Mouse (Mus musculus): ENCODE measurements around the gene Mthfr. TPM values are rescaled to one million over a fixed set of nuclear protein-coding genes. Genes with fewer than 3 reads are reported as not detected.

The Mthfr gene
- polyA plus RNA-seq, 1 experiment: 31.8 TPM

GRCm38 (mm10) chr4:148098666-148099065 is 59.8 kb downstream of the Mthfr start:
- Histone ChIP-seq H3K36me3 (ENCODE audit: control insufficient read depth, insufficient read depth) (no peaks in the 10 kb centered on the region), H3K4me2 (ENCODE audit: low read depth) (no peak overlapping the region)

GRCm38 (mm10) chr4:148101801-148102527 is 63.1 kb downstream of the Mthfr start:
- peaks cover 36% of the 10 kb centered on the region for H3K27me3 ChIP-seq (ENCODE audit: control insufficient read depth, insufficient read depth, insufficient read length)
- TF ChIP-seq MYOD1 (IDR thresholded peaks at IDR 0.05; ENCODE audit: control insufficient read depth in 1 of 3, insufficient read length in 2 of 3, low read depth in 2 of 3) (peak in 2 of 3 experiments; percentile 50 to 56), USF1 (IDR thresholded peaks at IDR 0.05; ENCODE audit: low read depth) (no peak), CEBPB (IDR thresholded peaks at IDR 0.05; ENCODE audit: insufficient read depth, poor library complexity, severe bottlenecking) (no peak), TCF12 (IDR thresholded peaks at IDR 0.05; ENCODE audit: insufficient read depth, poor library complexity, severe bottlenecking) (no peak), MAX (IDR thresholded peaks at IDR 0.05; ENCODE audit: low read depth) (no peak), TCF3 (IDR thresholded peaks at IDR 0.05; ENCODE audit: insufficient read length, low read depth) (no peak), MYOG (IDR thresholded peaks at IDR 0.05; ENCODE audit: control insufficient read depth in 1 of 3, insufficient read depth in 1 of 3, insufficient read length in 2 of 3, low read depth in 2 of 3) (peak in 2 of 3 experiments; percentile 22 to 70)
- no peaks in the 10 kb centered on the region for H3K79me2 ChIP-seq (ENCODE audit: control insufficient read depth, insufficient read depth)
- H3K4me3 ChIP-seq: no peak overlapping the region
- no peak overlapping the region for H3ac ChIP-seq (ENCODE audit: control insufficient read depth, insufficient read length)
- H3K36me3 ChIP-seq (ENCODE audit: control insufficient read depth, insufficient read depth): no peaks in the 10 kb centered on the region
- no peak overlapping the region for H3K4me2 ChIP-seq (ENCODE audit: low read depth)

More at GRCm38 (mm10) chr4:148098666-148099065, 59.8 kb downstream of the Mthfr start:
- no peaks in the 10 kb centered on the region for H3K79me2 ChIP-seq (ENCODE audit: control insufficient read depth, insufficient read depth)
- peaks cover 41% of the 10 kb centered on the region for H3K27me3 ChIP-seq (ENCODE audit: control insufficient read depth, insufficient read depth, insufficient read length)
- no peak overlapping the region for H3K4me3 ChIP-seq
- no peak for TF ChIP-seq E2F4 (IDR thresholded peaks at IDR 0.05; ENCODE audit: insufficient read depth)
- no peak for TF ChIP-seq MYOG (IDR thresholded peaks at IDR 0.05; ENCODE audit: control insufficient read depth in 1 of 3, insufficient read depth in 1 of 3, insufficient read length in 2 of 3, low read depth in 2 of 3)
- TF ChIP-seq SRF (IDR thresholded peaks at IDR 0.05; ENCODE audit: control insufficient read depth, insufficient read length, low read depth): no peak
- TF ChIP-seq MAX (IDR thresholded peaks at IDR 0.05; ENCODE audit: low read depth): no peak
- no peak for TF ChIP-seq CEBPB (IDR thresholded peaks at IDR 0.05; ENCODE audit: insufficient read depth, poor library complexity, severe bottlenecking)
- TF ChIP-seq POLR2AphosphoS2 (IDR thresholded peaks at IDR 0.05; ENCODE audit: insufficient read length, low read depth): no peak
- TF ChIP-seq REST (IDR thresholded peaks at IDR 0.05; ENCODE audit: insufficient read depth, insufficient read length): no peak
- TF ChIP-seq POLR2A (IDR thresholded peaks at IDR 0.05; ENCODE audit: insufficient read length, low read depth): no peak
- TF ChIP-seq MYOD1 (IDR thresholded peaks at IDR 0.05; ENCODE audit: control insufficient read depth in 1 of 3, insufficient read length in 2 of 3, low read depth in 2 of 3): no peak
- no peak for TF ChIP-seq TCF12 (IDR thresholded peaks at IDR 0.05; ENCODE audit: insufficient read depth, poor library complexity, severe bottlenecking)
- TF ChIP-seq USF1 (IDR thresholded peaks at IDR 0.05; ENCODE audit: low read depth): no peak
- no peak for TF ChIP-seq TCF3 (IDR thresholded peaks at IDR 0.05; ENCODE audit: insufficient read length, low read depth)
- no peak overlapping the region for H3ac ChIP-seq (ENCODE audit: control insufficient read depth, insufficient read length)

- Histone ChIP-seq H3ac (ENCODE audit: control insufficient read depth, insufficient read length) (no peak overlapping the region), H3K4me3 (no peak overlapping the region), H3K4me2 (ENCODE audit: low read depth) (no peak overlapping the region), H3K27me3 (ENCODE audit: control insufficient read depth, insufficient read depth, insufficient read length) (peaks cover 29% of the 10 kb centered on the region), H3K36me3 (ENCODE audit: control insufficient read depth, insufficient read depth) (no peaks in the 10 kb centered on the region), H3K79me2 (ENCODE audit: control insufficient read depth, insufficient read depth) (no peaks in the 10 kb centered on the region)
- no peak for TF ChIP-seq SRF (IDR thresholded peaks at IDR 0.05; ENCODE audit: control insufficient read depth, insufficient read length, low read depth)
- no peak for TF ChIP-seq MAX (IDR thresholded peaks at IDR 0.05; ENCODE audit: low read depth)
- no peak for TF ChIP-seq CEBPB (IDR thresholded peaks at IDR 0.05; ENCODE audit: insufficient read depth, poor library complexity, severe bottlenecking)
Observed at GRCm38 (mm10) chr4:148104146-148104545, 65.3 kb downstream of the Mthfr start.

GRCm38 (mm10) chr4:148107621-148108291 is 68.9 kb downstream of the Mthfr start:
- H3K4me3 ChIP-seq: no peak overlapping the region
- no peak for TF ChIP-seq REST (IDR thresholded peaks at IDR 0.05; ENCODE audit: insufficient read depth, insufficient read length)
- TF ChIP-seq MAX (IDR thresholded peaks at IDR 0.05; ENCODE audit: low read depth): no peak
- TF ChIP-seq MYOG (IDR thresholded peaks at IDR 0.05; ENCODE audit: control insufficient read depth in 1 of 3, insufficient read depth in 1 of 3, insufficient read length in 2 of 3, low read depth in 2 of 3): peak in 1 of 3 experiments; percentile 53
- H3K4me2 ChIP-seq (ENCODE audit: low read depth): no peak overlapping the region
- H3K79me2 ChIP-seq (ENCODE audit: control insufficient read depth, insufficient read depth): no peaks in the 10 kb centered on the region
- H3K36me3 ChIP-seq (ENCODE audit: control insufficient read depth, insufficient read depth): no peaks in the 10 kb centered on the region
- no peak overlapping the region for H3ac ChIP-seq (ENCODE audit: control insufficient read depth, insufficient read length)
- H3K27me3 ChIP-seq (ENCODE audit: control insufficient read depth, insufficient read depth, insufficient read length): peaks cover 17% of the 10 kb centered on the region

- TF ChIP-seq SRF (IDR thresholded peaks at IDR 0.05; ENCODE audit: control insufficient read depth, insufficient read length, low read depth) (no peak), MYOD1 (IDR thresholded peaks at IDR 0.05; ENCODE audit: control insufficient read depth in 1 of 3, insufficient read length in 2 of 3, low read depth in 2 of 3) (no peak)
- H3K4me2 ChIP-seq (ENCODE audit: low read depth): no peak overlapping the region
- H3K79me2 ChIP-seq (ENCODE audit: control insufficient read depth, insufficient read depth): no peaks in the 10 kb centered on the region
- no peak overlapping the region for H3ac ChIP-seq (ENCODE audit: control insufficient read depth, insufficient read length)
- H3K27me3 ChIP-seq (ENCODE audit: control insufficient read depth, insufficient read depth, insufficient read length): peaks cover 20% of the 10 kb centered on the region
- no peak overlapping the region for H3K4me3 ChIP-seq
- H3K36me3 ChIP-seq (ENCODE audit: control insufficient read depth, insufficient read depth): no peaks in the 10 kb centered on the region
Observed at GRCm38 (mm10) chr4:148108565-148109100, 69.8 kb downstream of the Mthfr start.

Other genes with a start within 250 kb of the Mthfr start
- gene Zfp984, start 229.3 kb upstream of the Mthfr start, polyA plus RNA-seq (2012; fragmentation: generic; extraction: Trizol): 0.01 TPM
- gene Zfp933, start 190.7 kb upstream of the Mthfr start, polyA plus RNA-seq (2012; fragmentation: generic; extraction: Trizol): 0.66 TPM
- gene Miip, start 170.3 kb upstream of the Mthfr start, polyA plus RNA-seq (2012; fragmentation: generic; extraction: Trizol): 11.0 TPM
- gene Fv1, start 170.1 kb upstream of the Mthfr start, polyA plus RNA-seq (2012; fragmentation: generic; extraction: Trizol): 3.7 TPM
- gene Mfn2, start 134.4 kb upstream of the Mthfr start, polyA plus RNA-seq (2012; fragmentation: generic; extraction: Trizol): 75.8 TPM
- gene Plod1, start 102.3 kb upstream of the Mthfr start, polyA plus RNA-seq (2012; fragmentation: generic; extraction: Trizol): 77.2 TPM
- gene 2510039O18Rik, start 98.2 kb upstream of the Mthfr start, polyA plus RNA-seq (2012; fragmentation: generic; extraction: Trizol): 49.9 TPM
- 0.26 TPM for gene Nppb, start 53.3 kb upstream of the Mthfr start, polyA plus RNA-seq (2012; fragmentation: generic; extraction: Trizol)
- gene Nppa, start 38.4 kb upstream of the Mthfr start, polyA plus RNA-seq (2012; fragmentation: generic; extraction: Trizol): not detected
- gene Clcn6, start 256 bp upstream of the Mthfr start, polyA plus RNA-seq (2012; fragmentation: generic; extraction: Trizol): 19.6 TPM
- 10.9 TPM for gene Agtrap, start 49.0 kb downstream of the Mthfr start, polyA plus RNA-seq (2012; fragmentation: generic; extraction: Trizol)
- 31.0 TPM for gene Mad2l2, start 91.3 kb downstream of the Mthfr start, polyA plus RNA-seq (2012; fragmentation: generic; extraction: Trizol)
- 0.04 TPM for gene Draxin, start 91.6 kb downstream of the Mthfr start, polyA plus RNA-seq (2012; fragmentation: generic; extraction: Trizol)
- 89.7 TPM for gene Fbxo6, start 113.1 kb downstream of the Mthfr start, polyA plus RNA-seq (2012; fragmentation: generic; extraction: Trizol)
- gene Fbxo44, start 121.4 kb downstream of the Mthfr start, polyA plus RNA-seq (2012; fragmentation: generic; extraction: Trizol): 3.1 TPM
- gene Fbxo2, start 121.5 kb downstream of the Mthfr start, polyA plus RNA-seq (2012; fragmentation: generic; extraction: Trizol): 0.85 TPM
- gene Disp3, start 248.9 kb downstream of the Mthfr start, polyA plus RNA-seq (2012; fragmentation: generic; extraction: Trizol): 0.01 TPM

Measured in myocyte (in vitro differentiated cells).